ENCODE assay signal across 8 mouse cellular contexts in genomic region chr6:29484716-29485559, GRCm38 (mm10). TPM values are rescaled to one million over a fixed set of nuclear protein-coding genes. Genes with fewer than 3 reads are reported as not detected.
DNase-seq lines count a peak whose midpoint lies in the region; ATAC-seq and TF ChIP-seq lines count a peak whose summit lies in the region.

No protein-coding gene starts in this region.

- H3K4me3 ChIP-seq in kidney, adult 2 months (ENCODE audit: insufficient read depth, low read depth, low read length) = peak overlapping the region; percentile 43
- H3K4me3 ChIP-seq in liver, embryonic 15.5 days (replicated peaks) = peak overlapping the region; percentile 49

- H3K27ac ChIP-seq in kidney, adult 2 months (ENCODE audit: insufficient read depth, low read depth, low read length) = no peak overlapping the region
- no peak overlapping the region for H3K27ac ChIP-seq in liver, embryonic 15.5 days (replicated peaks)

- H3K4me1 ChIP-seq in kidney, adult 2 months (ENCODE audit: control insufficient read depth, insufficient read depth, low read length) = 0 out of 2 replicates have a peak, but pooled peaks cover 4% of the 10 kb centered on the region
- H3K4me1 ChIP-seq in liver, embryonic 15.5 days (replicated peaks) = peaks cover 6% of the 10 kb centered on the region; the same call in 1 of the 2 replicates

- H3K27me3 ChIP-seq in kidney, adult 2 months (replicated peaks; ENCODE audit: control insufficient read depth, insufficient read depth, low read length) = no peaks in the 10 kb centered on the region
- peaks cover 41% of the 10 kb centered on the region for H3K27me3 ChIP-seq in liver, embryonic 15.5 days

- WGBS in kidney, adult 2 months = 12% methylated on average over 26 of the region's 26 CpGs
- 2% methylated on average over 26 of the region's 26 CpGs for whole genome bisulfite sequencing in liver, embryonic 15.5 days (ENCODE audit: insufficient replicate concordance)

- TF ChIP-seq CTCF in kidney, adult 2 months (conservative IDR thresholded peaks at IDR 0.05; ENCODE audit: insufficient read depth, insufficient read length, low read depth, low read length) = peak; percentile 79

- H3K4me2 ChIP-seq in liver, embryonic 15.5 days = peak overlapping the region; percentile 75

- ATAC-seq in liver, embryonic 15.5 days (ENCODE audit: insufficient read depth) = peak; percentile 76

- peak; percentile 15 for DNase-seq in right cerebral cortex, adult 18-20 months
- no peak for DNase-seq in right cerebral cortex, postnatal 25 days
- DNase-seq in cerebellum, postnatal 4 days (ENCODE audit: low spot score in 2 of 2) = peak; percentile 81 to 87
- DNase-seq in gastrocnemius, postnatal 36 days = peak; percentile 58 to 60
- peak; percentile 67 for DNase-seq in kidney, adult 2 months
- peak; percentile 94 for DNase-seq in neural tube, embryonic 10.5 days (ENCODE audit: extremely low spot score, low spot score)
- DNase-seq in testis, postnatal 14 days (ENCODE audit: low spot score) = peak; percentile 52

- no peak overlapping the region for H3K9ac ChIP-seq in liver, embryonic 15.5 days

- H3K36me3 ChIP-seq in kidney, adult 2 months (ENCODE audit: control insufficient read depth, insufficient read depth, low read length) = no peaks in the 10 kb centered on the region
- H3K36me3 ChIP-seq in liver, embryonic 15.5 days (replicated peaks) = no peaks in the 10 kb centered on the region

- TF ChIP-seq POLR2A in kidney, adult 2 months (IDR thresholded peaks at IDR 0.05; ENCODE audit: low read depth, low read length) = no peak

- intact Hi-C loops in gastrocnemius, postnatal 36 days (cut with DNase I) = loop anchor here (5.0 to 10.0 kb wide), 2 partner anchors 90 to 123 kb away; partner anchors contain the start of gene Ccdc136

- no peaks in the 10 kb centered on the region for H3K9me3 ChIP-seq in liver, embryonic 15.5 days (replicated peaks)

RNA-seq across cellular contexts. Expression of gene Atp6v1fnb, which starts 13.7 kb away (rescaled TPM):
- not detected for total RNA-seq in gastrocnemius, postnatal 36 days (2021)
- 0.17 TPM in 1 of 2 replicates, not detected in the other for polyA plus RNA-seq in kidney, adult 2 months (2012; rRNA removed)
- not detected in 2 replicates for polyA plus RNA-seq in liver, embryonic 15.5 days (2015; fragmentation: Nextera tagmentation; extraction: Ambion mirVana)

RNA-seq across cellular contexts. Expression of gene Atp6v1f, which starts 17.4 kb away (rescaled TPM):
- 100 to 1,000 TPM in 1 of 2 experiments, 10 to 100 TPM in 1; 94.2 to 103 TPM for total RNA-seq in gastrocnemius, postnatal 36 days (2021)
- polyA plus RNA-seq in kidney, adult 2 months (2012; rRNA removed) = 796 and 827 TPM in 2 replicates
- 125 and 127 TPM in 2 replicates for polyA plus RNA-seq in liver, embryonic 15.5 days (2015; fragmentation: Nextera tagmentation; extraction: Ambion mirVana)

RNA-seq across cellular contexts. Expression of gene Kcp, which starts 22.8 kb away (rescaled TPM):
- 1 to 10 TPM; 5.4 to 5.9 TPM for total RNA-seq in gastrocnemius, postnatal 36 days (2021)
- polyA plus RNA-seq in kidney, adult 2 months (2012; rRNA removed) = 25.7 and 26.2 TPM in 2 replicates
- 1.6 and 2.9 TPM in 2 replicates for polyA plus RNA-seq in liver, embryonic 15.5 days (2015; fragmentation: Nextera tagmentation; extraction: Ambion mirVana)

RNA-seq across cellular contexts. Expression of gene Irf5, which starts 41.5 kb away (rescaled TPM):
- 1 to 10 TPM; 1.6 to 3.7 TPM for total RNA-seq in gastrocnemius, postnatal 36 days (2021)
- 17.0 and 19.1 TPM in 2 replicates for polyA plus RNA-seq in kidney, adult 2 months (2012; rRNA removed)
- polyA plus RNA-seq in liver, embryonic 15.5 days (2015; fragmentation: Nextera tagmentation; extraction: Ambion mirVana) = 10.7 and 11.5 TPM in 2 replicates

RNA-seq across cellular contexts. Expression of gene Flnc, which starts 51.9 kb away (rescaled TPM):
- 100 to 1,000 TPM; 403 to 438 TPM for total RNA-seq in gastrocnemius, postnatal 36 days (2021)
- 0.49 and 2.6 TPM in 2 replicates for polyA plus RNA-seq in kidney, adult 2 months (2012; rRNA removed)
- polyA plus RNA-seq in liver, embryonic 15.5 days (2015; fragmentation: Nextera tagmentation; extraction: Ambion mirVana) = 0.91 and 1.1 TPM in 2 replicates
